Mouse (Mus musculus) right cerebral cortex, postnatal 4 days (tissue): ENCODE measurements around the gene U2surp.
"Not testable (repeated sequence)": the region's sequence is repeated elsewhere in the genome, so short reads cannot be mapped to it uniquely, and the experiment has no call there.

Experiments used
- DNase-seq: peaks from one replicate; pipeline ENCODE4 v3.0.0-alpha.2; 2022

Gene U2surp

GRCm38 (mm10) chr9:95533817-95534216 is 22.0 kb upstream of the U2surp start:
- no peak for DNase-seq

- no peak for DNase-seq
Measured at GRCm38 (mm10) chr9:95531144-95531543, 19.3 kb upstream of the U2surp start.

DNA sequence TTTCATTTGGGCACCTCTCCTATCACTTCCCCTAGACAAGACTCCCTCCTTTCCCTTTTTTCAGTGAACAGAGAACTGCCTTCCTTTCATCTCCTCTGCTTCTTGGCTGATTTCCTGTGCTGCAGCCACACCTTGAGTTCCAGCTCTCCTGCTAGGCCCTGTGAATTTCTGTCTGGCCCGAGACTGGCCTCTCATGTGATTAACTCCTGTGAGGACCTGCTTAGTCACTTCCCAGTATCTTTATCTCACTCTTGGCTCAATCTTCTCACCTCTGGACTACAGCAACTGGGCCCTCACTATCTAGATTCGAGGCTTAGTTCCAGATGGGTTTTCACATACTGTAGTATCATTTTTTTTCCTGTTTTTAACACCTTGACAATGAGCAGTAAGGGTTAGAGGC is 15.9 kb upstream of the U2surp start:
- no peak for DNase-seq

- DNase-seq, result no peak
Measured at GRCm38 (mm10) chr9:95525961-95526360, 14.2 kb upstream of the U2surp start.

- no peak for DNase-seq
Measured at GRCm38 (mm10) chr9:95525376-95525775, 13.6 kb upstream of the U2surp start.

- no peak for DNase-seq
Measured at GRCm38 (mm10) chr9:95522561-95522960, 10.8 kb upstream of the U2surp start.

DNA sequence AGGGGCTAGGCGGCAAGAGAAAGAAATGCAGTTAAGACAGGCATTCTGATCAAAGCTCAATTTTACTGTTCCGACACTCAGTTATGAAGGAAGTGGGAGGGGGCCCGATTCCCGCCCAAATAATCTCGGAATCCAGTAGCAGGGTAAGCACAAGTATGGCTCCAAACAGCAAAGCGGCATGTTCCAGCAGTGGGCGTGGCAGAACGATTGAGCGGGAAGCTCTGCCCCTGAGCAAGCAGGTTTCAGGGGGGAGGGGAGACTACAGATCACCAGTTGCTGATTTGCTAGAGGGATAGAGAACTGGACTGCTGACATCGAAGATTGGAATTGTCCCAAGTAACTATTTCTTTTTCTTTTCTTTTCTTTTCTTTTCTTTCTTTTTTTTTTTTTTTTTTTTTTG is 9.8 kb upstream of the U2surp start:
- DNase-seq, result no peak

GRCm38 (mm10) chr9:95521031-95521430 is 9.2 kb upstream of the U2surp start:
- no peak for DNase-seq

GRCm38 (mm10) chr9:95520563-95520962 is 8.8 kb upstream of the U2surp start:
- DNase-seq, result no peak

GRCm38 (mm10) chr9:95514361-95514760 is 2.6 kb upstream of the U2surp start:
- DNase-seq, result not testable (repeated sequence)

DNA sequence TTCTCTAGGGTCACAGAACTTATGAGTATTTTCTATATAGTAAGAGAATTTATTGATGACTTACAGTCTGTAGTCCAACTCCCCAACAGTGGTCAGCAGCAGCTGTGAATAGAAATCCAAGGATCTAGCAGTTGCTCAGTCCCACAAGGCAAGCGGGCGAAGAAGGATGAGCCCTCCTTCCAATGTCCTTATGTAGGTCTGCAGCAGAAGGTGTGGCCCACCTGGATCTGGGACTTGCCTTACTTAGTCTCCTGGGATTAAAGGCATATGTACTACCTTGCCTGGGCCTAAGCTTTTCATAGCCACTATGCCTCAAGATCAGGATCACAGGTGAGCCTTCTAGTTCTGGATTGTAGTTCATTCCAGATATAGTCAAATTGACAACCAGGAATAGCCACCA is 2.0 kb upstream of the U2surp start:
- no peak for DNase-seq

GRCm38 (mm10) chr9:95512331-95513030 is 685 bp upstream of the U2surp start:
- DNase-seq, result no peak

DNA sequence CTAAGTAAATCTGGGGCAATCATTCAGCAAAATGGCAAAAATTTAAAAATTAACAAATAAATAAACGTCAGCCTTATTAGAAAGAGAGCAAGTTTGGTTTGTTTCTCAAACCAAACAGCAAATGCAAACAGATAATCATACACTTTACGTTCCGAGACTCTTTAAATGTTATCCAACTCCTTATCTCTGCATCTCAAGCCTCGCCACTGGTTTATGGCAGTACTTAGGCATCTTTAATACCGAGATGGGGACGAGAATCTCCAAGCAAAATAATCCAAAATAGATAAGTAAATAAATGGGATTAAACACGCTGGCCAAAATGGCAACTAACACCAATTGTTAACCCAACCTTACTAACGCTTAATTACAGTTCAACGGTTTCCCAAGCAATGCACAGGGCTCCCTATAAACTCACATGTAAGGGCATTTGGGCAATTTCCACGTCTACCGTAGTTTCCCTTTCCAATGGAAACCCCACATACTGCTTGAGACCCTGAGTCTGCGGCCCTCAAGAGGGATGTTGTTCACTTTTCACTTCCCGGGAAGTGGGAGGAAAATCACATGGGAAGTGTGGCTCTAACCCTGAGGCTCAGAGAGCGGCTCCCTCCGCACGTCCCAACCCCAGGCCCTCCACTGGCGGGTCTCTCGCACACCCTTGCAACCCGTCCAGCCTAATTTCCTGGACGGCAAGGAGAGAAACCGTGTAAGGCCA is 947 bp downstream of the U2surp start:
- DNase-seq, result no peak

GRCm38 (mm10) chr9:95505666-95506065 is 6.1 kb downstream of the U2surp start:
- DNase-seq, result no peak

GRCm38 (mm10) chr9:95499848-95500247 is 11.9 kb downstream of the U2surp start:
- no peak for DNase-seq

DNA sequence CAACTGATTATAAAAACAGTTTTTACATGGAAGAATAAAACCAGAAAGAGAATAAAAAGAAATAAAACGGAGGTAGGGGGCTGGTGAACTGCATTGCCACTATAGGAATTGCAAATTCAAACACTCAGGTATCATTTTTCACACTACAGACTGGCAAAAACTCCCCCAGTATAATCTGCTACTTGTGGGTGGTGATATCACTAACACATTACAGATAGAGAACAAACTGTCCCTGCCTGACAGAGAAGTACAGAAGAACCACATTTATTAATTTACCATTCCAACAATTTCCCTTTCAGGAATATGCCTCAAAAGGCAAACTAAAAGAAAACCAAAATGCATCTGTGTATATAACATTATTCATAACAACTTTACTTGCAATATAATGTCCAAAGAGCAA is 16.8 kb downstream of the U2surp start:
- no peak for DNase-seq

DNA sequence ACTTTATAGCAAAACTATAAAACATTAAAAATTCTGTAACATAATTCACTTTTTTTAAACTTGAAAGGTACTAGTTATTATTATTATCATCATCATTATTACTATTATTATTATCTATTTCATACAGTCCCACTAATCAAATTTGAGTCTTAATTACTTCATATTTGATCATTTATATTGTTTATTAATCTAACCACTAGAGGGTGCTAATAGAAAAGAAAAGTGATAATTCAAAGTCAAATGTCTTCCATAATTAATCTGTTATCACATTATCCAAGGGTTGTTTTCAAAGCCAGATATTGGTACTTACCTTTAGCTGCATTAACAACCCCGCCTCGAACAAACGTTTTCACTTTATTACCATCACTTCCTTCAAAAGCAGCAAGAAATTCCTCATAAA is 18.4 kb downstream of the U2surp start:
- DNase-seq, result no peak

DNA sequence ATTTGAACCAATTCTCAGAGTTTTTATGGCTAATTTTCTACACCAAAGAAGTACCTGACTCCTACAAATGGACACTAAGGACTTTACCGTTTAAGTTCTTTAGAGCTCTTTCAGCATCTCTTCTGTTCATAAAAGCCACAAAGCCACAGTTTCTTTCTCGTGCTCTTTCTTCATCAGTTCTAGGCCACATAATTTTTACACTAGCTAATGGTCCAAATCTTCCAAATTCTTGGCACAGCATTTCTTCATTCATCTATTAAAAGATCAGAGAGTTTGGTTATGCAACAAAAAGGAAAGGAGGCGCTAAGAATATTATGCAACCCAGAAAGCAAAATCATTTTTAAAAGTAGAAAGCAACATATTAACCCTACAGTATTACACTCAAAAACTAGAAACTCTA is 21.8 kb downstream of the U2surp start:
- DNase-seq, result no peak

DNA sequence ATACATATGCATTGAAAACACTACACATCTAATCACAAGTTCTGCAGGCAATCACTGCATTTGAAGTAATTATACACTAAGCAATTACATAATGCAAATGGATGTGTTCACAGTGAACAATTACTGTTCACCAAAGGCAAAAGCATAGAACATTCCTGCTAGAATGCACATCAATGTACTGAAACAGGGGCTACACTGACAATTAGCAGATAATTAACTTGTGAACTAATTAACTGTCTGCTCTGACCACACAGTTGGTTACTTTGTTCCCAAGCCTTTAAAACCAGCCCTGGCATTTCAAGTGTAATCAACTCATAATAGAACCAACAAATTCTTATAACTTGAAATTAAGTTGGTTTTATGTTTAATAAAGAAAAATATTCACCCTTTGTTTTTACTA is 22.9 kb downstream of the U2surp start:
- no peak for DNase-seq

GRCm38 (mm10) chr9:95479981-95480380 is 31.8 kb downstream of the U2surp start:
- DNase-seq, result no peak

- no peak for DNase-seq
Measured at GRCm38 (mm10) chr9:95478443-95478842, 33.4 kb downstream of the U2surp start.

DNA sequence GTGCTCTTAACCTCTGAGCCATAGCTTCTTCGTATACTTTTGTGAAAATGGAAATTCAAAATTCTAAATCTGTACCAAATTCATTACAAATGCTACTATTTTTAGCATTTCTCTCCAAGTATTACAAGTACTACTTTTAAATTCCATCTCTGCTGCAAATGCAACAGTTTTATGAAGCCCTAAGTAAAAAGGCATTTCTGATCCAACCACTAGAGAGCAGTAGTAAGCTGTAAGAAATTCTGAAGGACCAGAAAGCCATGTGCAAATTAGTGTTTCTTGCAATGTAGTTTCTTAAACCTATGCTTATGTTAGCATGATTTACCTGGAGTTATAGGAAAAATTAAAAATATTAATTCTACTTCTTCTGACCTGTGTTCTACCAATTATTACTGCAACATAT is 38.9 kb downstream of the U2surp start:
- DNase-seq, result no peak

DNA sequence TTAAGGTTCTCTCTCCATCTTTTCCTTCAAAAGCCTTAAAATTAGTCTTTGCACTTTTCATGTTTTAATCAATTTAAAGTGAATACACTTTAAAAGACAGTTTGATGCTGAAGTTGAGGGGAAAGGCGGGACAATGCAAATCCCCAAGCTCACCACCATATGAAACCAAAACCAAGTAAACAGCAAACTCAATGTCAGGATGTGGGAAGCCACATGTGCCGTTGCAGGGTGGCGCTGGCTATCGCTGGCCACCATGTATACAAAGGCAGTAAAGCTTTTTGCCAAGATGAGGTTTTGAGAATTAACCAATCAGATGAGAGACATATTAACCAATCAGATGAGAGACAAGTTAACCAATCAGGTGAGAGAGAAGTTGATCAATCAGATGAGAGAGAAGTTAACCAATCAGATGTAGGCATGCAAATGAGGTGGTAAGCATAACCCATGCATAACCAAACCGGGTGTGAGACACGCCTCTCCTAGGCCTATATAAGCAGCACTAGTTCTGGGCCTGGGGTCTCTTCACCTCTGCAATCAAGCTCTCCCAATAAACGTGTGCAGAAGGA is 42.7 kb downstream of the U2surp start:
- not testable (repeated sequence) for DNase-seq

GRCm38 (mm10) chr9:95464028-95464427 is 47.8 kb downstream of the U2surp start:
- no peak for DNase-seq
